Mouse (Mus musculus) hindlimb bud, embryonic 11.5 days (tissue): ENCODE measurements around the gene Pbx3.

ENCODE experiments used
- DNase-seq: peaks from one replicate; pipeline ENCODE4 v3.0.0-alpha.2; 2012; ENCODE audit warnings: low read depth, low spot score; ENCODE audit errors: extremely low spot score

The Pbx3 gene

DNA sequence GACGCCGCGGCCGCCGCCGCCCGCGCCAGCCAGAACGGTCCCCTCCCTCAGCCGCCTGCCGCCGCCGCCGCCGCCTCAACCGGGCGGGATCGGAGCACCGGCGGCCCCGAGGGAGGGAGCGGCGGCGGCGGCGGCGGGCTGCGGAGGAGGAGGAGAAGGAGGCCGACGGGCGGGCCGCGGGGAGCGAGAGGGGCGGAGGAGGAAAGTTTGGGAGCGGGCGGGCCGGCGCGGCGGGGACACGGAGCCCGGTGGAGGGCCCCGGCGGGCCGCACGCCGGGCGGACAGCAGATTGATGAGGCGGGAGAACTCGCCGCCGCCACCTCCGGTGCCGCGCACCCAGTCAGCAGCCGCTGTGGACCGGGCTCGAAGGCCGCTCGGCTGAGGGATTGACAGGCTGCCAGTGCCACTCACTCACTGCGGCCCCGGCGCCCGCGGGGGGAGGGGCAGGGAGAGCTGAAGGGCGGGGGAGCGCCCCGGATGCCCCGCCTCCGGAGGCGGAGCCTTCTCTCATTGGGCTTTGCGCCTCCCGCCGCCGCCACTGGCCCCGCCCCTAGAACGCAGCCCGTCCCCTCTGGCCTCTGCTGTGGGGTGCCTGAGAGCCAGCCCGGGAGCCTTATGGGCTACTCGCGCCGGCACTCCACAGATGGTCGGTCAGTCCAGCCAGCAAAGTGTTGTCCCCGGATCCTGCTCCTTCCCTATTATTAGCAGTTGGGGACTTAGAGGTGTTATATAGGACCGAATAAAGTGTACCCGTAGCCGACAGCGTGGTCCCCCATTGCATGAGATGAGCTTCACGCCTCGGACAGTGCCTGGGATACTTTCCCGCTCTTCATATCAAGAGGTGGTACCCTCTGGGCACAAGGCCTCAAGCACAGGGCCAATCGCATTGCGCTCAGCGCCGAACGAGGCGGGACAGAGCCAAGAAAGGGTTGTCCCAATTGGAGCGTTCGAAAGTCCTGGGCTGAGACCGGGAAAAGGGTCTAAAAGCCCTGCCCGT is at the start of gene Pbx3:
TSS of gene Pbx3 (minus strand) at position 838 of the 997 bp plus-strand sequence.
- peak; percentile 92 for DNase-seq

DNA sequence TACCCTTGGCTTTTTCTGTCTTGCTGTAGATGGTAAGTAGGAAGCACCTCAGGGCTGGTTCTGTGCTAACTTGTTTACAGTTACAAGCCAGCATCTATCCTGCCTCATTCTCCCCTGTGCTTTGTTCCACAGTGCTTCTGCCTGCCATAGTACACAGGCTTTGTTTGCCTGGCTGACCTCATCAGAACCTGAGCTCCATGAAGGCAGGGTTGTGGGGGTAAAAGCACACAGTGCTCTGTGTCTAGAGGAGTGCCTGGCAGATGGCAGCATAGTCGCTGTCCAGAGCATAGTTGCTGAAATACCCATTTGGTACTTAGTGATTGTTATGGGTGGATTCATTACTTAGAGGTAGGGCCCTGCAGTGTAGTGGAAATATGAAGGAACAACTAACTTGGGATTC is 47.3 kb upstream of the Pbx3 start:
- DNase-seq = no peak

DNA sequence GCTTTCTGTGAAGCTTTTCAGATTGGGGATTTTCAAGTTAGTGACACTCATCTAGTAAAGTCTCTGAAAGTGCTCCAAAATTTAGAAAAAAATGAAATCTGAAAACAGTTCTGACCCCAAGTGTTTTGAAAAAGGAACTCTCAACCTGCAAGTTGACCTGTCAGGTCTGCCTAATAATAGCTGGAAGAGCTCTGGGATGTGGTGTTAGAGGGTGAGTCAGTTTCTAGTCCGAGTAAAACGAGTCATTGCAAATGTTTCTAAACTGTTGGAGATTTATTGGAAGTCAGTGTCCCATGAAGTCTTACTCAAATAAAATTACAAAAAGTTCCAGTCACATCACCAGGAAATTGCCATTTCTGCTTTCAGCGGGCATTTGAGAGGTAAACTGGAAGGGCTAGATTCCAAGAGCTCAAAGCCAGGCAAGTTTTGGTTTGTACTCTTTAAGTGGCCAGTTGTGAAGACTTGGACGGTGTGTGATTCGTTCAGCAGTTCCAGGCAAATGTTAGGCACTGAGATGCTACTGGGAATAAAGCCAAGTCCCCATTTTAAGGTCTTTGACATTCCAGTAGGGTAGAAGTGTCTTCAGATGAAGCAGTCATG is 36.9 kb upstream of the Pbx3 start:
- no peak for DNase-seq

DNA sequence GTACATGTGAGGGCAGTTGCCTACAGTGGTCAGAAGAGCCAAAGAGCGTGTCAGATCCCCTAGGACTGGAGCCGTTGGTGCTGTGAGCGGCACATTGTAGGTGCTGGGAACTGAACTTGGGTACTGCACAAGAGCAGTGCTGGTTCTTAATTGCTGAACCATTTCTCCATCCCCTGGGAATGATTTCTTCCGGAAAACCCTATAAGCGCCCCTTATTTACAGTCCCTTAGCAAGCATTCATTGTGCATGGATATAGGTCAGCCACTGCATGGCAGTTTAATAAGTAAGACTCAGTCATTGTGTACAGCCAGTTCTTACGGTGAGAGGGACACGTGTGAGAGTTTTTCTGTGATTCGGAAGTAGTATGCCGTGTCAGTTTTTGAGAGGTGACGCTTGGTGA is 35.4 kb upstream of the Pbx3 start:
- no peak for DNase-seq

DNA sequence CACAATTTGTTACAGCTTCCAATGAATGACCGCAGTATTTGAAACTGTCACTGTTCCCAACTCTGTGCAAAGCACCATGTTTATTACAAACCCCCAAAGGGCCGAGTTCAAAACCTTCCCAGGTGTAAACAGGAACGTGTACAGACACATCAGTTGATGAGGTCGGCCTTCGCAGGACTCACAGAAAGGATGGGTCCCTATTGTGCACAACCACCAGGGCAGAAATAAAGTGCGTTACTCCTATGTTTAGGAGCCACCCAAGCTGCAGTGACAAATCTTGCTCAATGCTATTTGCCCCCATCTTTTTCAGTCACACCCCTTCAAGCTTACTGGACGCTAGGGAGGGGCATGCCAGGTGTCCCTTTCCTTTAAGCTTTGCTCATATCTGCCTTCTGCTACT is 34.7 kb upstream of the Pbx3 start:
- no peak for DNase-seq

DNA sequence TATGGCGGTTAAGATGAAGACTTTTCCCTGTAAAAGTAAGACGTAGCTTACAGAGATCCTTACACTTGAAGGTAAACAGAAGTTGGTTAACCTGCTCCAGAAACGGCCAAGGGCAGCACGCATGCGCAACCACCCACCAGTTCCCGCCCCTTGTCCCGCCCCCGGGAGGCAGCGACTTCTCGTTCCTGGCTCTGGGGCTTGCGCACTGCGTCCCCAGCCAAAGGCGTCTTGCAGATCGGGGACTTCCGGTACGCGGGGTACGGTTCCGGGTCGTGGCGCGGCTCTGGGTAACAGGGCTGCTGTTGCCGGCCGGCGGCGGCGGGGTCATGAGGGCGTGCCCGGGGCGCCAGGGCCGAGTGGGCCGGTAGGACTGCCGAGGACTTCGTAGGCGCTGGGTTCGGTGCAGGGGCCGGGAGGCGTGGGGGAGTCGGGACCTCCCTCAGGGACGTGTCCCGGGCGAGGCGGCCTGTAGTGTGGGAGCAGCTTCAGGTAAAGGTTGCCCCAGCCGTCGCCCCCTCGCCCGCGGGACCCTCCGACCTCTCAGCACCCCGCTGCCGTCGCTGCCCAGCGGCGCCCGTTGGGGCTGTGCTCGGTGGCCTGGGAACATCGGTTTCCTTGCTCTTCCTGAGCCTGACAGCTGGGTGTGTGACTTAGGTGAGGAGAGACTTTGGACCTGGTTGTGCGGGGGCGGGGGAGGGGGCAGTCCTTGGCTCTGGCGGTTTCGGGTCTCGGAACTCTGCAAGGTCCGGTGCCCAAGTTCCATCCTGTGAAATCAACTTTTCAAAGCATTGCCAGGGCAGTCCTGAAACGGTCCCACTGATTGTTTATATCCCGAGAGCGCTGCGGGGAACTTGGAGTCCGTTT is 33.9 kb upstream of the Pbx3 start, which contains the start of gene Mapkap1:
TSS of gene Mapkap1 (plus strand) at position 171 of the 864 bp plus-strand sequence.
- peak; percentile 74 for DNase-seq

DNA sequence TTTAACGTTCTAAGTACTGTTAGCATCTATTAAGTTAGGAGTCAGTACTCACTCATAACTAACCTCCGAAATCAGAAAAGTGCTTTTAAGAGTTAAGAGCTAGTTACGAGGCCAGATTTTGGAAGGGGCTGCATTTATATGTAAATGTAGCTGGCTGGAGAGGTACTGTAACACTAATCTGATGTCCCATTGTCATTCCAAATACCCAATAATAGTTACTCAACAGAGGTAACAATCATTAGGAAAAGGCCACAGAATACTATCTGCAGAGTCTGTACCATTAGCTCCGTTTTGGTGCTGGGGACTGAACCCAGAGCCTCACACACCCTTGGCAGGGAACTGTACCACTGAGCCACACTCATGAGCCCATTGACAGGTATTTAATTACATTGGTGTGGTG is 26.6 kb upstream of the Pbx3 start:
- no peak for DNase-seq

DNA sequence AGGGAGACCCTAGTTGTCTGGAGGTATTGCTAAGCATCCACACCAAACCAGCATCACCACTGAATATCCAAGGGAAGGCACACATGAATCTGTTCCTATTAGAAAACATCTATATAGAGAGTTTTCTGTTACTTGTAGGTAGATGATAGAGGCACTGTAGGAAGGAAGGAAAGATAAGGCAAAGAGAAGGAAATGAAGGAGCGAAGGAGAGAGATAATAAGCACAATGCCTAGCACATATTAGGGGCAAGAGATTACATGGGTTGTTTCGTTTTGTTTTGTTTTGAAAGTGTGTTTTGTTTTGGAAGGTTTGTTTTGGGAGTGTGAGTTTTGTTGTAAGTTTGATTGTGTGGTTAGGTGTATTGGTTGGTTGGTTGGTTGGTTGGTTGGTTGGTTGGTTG is 6.0 kb upstream of the Pbx3 start:
- no peak for DNase-seq

DNA sequence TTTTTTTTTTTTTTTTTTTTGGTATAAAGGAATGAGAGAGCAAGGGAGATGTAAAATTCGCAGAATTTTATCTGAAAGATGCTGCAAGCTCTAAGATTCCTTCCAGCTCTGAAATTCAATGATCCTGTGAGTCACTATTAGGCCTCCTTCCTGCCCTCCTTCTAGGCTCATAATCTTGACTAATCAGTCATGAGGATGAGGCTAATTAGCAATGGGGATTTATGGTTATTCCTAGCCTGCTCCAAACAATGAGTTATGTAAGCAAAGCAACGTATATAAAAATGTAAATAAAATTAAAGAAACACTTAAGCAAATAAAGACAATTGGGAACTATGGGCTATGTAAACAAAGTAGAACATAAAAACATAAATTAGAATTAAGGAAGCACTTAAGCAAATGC is 1.4 kb upstream of the Pbx3 start:
- DNase-seq = no peak

DNA sequence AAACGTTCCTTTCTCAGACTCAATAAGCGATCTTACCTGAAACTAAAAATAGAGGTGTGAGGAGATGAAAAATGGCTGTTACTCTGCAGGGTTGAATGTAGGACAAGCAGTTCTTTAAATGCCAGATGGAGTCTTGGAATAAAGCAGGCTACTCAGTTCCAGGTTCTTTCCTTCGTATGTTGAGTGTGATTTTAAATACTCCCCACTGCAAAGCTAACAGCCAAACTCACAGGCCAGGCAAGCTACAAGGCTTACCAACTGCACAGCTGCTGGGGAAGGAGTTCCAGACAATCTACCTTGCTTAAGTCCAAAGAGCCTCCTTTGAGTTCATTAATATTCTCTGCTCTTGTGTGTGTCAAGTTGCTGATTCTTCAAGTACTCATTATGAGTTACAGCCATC is 944 bp upstream of the Pbx3 start:
- no peak for DNase-seq

DNA sequence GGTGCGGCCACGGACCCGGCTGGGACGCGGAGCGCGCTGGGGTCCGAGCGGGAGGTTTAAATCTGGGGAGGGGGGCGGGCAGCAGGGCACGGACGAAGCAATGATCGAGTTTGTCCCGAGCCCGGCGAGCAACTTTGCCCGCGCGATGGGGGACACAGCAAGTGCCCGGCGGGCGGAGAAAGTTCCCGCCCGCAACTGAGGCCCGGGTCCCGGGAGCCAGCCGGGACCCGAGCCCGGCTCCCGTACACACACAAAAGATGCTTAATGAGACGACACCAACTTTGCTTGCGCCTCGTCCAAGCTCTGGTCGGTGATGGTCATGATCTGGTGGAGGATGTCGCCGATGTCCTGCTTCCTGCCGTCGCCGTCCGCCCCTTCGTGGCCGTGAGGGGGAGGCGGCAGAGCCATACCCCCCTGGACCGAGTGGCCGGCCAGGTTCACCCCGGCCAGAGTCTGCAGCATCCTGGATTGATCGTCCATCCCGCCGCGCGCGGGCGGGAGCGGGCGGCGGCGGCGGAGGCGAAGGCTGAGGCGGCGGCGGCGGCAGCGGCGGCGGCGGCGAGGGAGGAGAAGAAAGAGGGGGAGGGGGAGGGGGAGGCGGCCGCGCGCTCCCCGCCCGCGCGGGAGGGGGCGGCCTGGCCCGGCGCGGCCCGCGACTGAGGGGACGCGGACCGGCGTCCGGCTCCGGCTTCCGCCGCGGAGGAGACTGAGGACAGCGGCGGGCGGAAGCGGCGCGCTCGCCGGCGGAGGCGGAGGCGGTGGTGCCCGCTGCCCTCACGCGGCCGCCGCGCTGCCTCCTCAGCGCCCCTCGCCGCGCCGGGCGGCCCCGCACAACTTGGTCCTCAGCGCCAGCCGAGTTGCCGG is 1.3 kb downstream of the Pbx3 start:
- DNase-seq = no peak

DNA sequence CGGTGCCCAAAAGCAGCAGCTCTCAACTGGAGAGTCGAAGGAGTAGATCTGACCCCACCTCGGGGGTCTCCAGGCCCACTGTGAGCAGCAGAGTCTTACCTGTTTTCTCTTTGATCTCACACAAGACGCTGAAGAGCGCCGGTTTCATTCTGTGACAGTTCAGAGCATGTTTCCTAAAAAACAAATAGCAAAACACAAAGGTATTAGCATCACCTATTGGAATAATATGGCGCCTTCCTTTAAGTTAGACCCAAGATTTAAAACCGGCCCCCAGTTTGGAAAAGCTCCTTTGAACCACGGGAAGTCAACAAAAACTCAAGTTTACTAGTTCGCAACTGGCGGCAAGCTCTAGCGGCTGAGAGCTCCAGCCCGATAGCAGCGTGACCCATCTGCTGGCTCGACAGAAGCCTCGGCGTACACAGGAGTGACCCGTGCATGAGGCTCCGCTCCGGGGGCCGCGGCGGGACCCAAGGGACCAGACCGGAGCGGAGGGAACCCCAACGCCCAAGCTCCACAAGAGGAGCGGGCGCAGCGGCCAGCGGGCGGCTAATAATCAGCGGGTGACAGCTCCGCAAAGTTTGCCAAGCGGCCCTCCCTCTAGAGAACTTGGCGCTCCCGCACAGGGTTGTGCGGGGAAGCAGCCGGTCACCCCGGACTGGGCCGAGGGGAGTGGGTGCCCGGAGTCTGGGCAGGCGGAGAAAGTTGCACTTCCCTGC is 2.1 kb downstream of the Pbx3 start:
- DNase-seq = no peak

DNA sequence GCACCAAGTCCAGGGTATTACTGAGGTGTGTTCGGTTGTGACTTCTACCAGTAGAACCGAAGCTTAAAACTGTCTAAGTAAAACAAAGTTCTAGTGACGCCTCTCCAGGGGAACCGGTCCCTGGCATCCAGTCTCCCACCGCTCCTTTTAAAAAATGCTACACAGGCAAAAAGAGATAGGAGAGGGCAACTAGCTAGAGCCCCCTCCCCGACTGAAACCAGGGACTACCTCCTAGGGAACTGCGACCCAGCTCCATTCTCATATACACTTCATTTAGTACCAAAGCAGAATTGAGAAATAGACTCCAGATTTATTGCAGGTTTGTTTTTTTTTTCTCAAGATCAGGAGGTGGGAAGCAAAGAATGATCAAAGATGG is 2.6 kb downstream of the Pbx3 start:
- no peak for DNase-seq

DNA sequence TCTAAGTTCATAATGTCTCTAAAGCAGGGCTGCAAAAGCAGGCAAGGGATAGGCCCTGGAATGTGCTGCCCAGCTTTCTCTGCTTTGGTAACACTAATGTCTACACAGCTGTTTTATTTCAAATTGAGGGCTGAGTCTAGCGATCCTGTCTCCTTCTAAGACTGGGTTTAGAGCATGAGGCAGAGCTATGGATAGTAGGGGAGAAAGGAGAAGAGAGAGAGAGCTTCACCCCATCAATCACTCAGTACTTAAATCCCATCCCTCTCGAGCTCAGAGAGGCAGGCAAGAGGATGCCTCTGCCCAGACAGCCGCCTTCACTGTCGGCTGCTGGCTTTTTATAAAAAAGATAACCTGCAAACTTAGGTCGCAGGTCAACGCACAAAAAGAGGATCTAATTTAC is 4.5 kb downstream of the Pbx3 start:
- DNase-seq = no peak

DNA sequence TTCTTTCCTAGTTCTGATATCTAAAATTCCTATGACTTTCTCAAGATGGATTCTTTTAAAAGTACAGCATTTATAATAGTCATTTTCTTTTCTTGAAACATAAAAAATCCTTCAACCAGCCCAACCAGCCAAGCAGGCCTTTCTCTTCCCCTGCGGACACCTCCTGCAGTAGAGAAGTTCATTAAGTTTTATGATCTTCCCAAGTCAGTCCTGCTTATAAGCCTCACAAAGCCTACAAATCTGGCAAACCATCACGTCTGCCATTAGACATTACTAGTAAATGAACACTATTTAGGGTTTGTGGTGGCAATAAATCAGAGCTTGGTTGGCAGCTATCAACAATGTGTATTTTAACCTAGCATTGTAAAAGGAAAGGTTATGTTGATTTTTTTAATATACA is 5.9 kb downstream of the Pbx3 start:
- no peak for DNase-seq

DNA sequence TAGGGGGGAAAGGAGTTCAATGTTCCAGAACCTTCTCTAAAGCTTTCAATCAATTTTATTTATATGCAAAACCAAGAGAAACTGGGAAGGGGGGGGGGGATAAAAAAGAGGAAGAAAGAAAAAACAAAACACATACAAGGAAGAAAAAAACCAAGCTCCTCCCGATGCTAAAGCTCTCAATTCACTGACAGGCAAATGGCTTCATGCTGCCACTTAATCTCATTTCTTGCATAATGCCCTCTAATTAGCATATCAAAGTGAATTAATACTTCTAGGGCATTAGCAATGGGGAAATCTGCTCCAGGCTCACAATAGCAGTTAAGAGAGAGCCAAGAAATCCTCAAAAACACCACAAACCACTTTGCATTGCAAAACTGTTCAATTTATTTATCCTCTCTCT is 9.3 kb downstream of the Pbx3 start:
- DNase-seq = no peak

DNA sequence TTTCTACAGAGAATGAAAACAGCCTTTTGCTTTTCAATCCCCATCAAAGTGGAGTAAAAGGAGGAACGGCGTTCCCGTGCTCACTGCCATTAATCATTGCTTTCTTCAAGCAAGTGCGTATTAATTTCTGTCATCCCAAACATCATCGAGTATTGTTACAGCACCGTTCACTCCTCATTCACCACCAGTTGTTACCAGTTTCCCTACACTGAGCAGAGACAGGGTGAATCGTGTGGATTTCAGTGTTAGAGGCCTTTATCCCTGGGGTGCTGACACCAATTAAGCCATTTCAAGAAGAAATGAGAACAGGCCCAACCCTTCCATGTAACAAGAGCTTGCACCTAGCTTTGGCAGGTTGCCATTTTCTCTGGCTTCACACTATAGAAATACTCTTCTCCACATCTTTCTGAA is 17.1 kb downstream of the Pbx3 start:
- no peak for DNase-seq

DNA sequence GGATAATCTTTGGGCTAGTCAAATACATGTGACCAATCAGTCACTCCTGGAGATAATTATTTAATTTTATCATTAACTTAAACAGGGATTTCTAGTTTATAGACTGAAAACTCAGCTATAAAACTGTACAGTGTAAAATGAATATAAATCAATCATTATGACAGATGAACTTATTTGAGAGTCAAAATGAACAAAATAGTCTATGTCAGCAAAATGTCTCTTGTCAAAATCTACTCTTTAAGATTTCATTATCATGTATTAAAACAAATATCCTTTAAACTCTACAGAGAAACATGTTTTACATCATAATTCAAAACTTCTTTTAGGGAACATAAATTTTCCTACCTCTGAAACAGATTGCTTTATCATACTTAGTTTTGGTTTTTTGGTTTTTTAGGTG is 20.9 kb downstream of the Pbx3 start:
- DNase-seq = no peak

DNA sequence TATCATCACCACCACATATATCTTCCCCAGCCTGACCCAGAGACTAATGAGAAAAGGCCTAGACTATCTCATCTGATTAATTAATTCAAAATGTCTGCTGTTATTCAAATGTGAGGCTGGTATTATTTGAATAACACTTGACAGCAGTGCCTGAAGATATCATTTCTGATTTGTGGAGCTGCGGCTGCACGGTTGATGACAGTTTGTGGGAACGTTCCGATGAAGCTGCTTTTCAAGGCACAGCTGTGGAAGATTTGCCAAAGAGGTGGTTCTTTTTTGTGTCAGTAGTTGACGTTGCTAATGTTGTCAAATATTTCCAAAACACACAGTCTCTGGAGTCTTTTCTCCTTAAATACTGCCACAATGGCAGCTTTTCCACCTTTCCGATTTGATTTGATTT is 25.8 kb downstream of the Pbx3 start:
- DNase-seq = no peak

DNA sequence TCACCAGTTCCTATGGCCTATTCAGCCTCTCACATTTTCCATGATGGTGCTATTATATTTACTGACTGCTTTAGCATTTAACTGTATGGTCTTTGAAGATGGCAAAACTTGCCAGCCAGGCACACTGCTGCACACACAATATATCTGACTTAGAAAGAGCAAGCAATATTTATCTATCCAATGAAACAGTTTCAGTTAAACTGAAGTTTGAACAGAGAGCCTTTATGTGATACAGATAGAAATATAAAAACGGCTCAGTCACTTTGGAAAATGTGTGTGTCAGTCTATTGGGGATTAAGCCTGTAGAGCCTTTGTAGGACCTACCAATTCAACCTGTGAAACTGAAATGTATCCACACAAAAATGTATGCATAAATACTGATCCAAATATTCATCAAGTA is 74.3 kb downstream of the Pbx3 start:
- DNase-seq = no peak
